Mouse (Mus musculus) liver, adult 2 months (tissue): ENCODE measurements around the gene Dlg1. TPM values are rescaled to one million over a fixed set of nuclear protein-coding genes. Genes with fewer than 3 reads are reported as not detected.
A peak's percentile ranks its signal among the peaks of the same experiment; 100 is the strongest.

Experiments used
- DNase-seq: peaks from one replicate; pipeline ENCODE4 v3.0.0-alpha.2; 2011; ENCODE audit warnings: low read depth, low spot score; ENCODE audit errors: extremely low read depth
- H3K27ac ChIP-seq: fragments of 200-500 bp; replicated peaks from 2 replicates; pipeline ENCODE4 v1.5.1; 2012; ENCODE audit warnings: low read depth, mild to moderate bottlenecking, control low read depth, inconsistent platforms, low read length; ENCODE audit not compliant: insufficient read depth
- H3K27me3 ChIP-seq: fragments of 200-500 bp; 2 replicates; pipeline ENCODE4 v1.6.1; 2012; ENCODE audit warnings: mild to moderate bottlenecking, moderate library complexity, low read length, inconsistent platforms; ENCODE audit not compliant: control insufficient read depth, insufficient read depth
- H3K36me3 ChIP-seq: fragments of 200-500 bp; 2 replicates; pipeline ENCODE4 v1.6.1; 2012; ENCODE audit warnings: low read length, inconsistent platforms; ENCODE audit not compliant: control insufficient read depth, insufficient read depth
- H3K4me1 ChIP-seq: fragments of 200-500 bp; 2 replicates; pipeline ENCODE4 v1.6.1; 2011; ENCODE audit warnings: low read length; ENCODE audit not compliant: control insufficient read depth, insufficient read depth
- H3K4me3 ChIP-seq: fragments of 200-500 bp; 2 replicates; pipeline ENCODE4 v1.5.1; 2011; ENCODE audit warnings: low read depth, mild to moderate bottlenecking, control low read depth, low read length, moderate library complexity; ENCODE audit not compliant: insufficient read depth
- H3K79me2 ChIP-seq: fragments of 200-500 bp; 2 replicates; pipeline ENCODE4 v1.6.1; 2012; ENCODE audit warnings: inconsistent platforms, mild to moderate bottlenecking, low read length, moderate library complexity; ENCODE audit not compliant: control insufficient read depth, insufficient read depth
- H3K9ac ChIP-seq: fragments of 200-500 bp; 2 replicates; pipeline ENCODE4 v1.6.1; 2012; ENCODE audit warnings: low read depth, mild to moderate bottlenecking, control low read depth, inconsistent platforms, low read length
- CTCF ChIP-seq: fragments of 200-500 bp; IDR thresholded peaks from 2 replicates; pipeline ENCODE4 v1.5.1; 2011; ENCODE audit warnings: low read depth, low read length, control low read depth
- POLR2A ChIP-seq: fragments of 200-500 bp; IDR thresholded peaks from 2 replicates; pipeline ENCODE4 v1.6.1; 2011; ENCODE audit warnings: low read length, control low read depth; ENCODE audit not compliant: insufficient read depth; ENCODE audit errors: extremely low read depth
- WGBS: fragments of 180-500 bp; shearing (Covaris S2); methylation state at CpG from one replicate; pipeline ENCODE4 v1.1.7; 2018; 5-methylcytosine and 5-hydroxymethylcytosine counted together
- polyA plus RNA-seq: library from polyadenylated mRNA; depleted of rRNA; stranded (reverse); fragments of >200 nt; gene quantifications from 2 replicates; pipeline ENCODE4 v1.2.3, GENCODE M21; 2012
- total RNA-seq: library from RNA; depleted of rRNA; stranded (reverse); fragments of >200 nt; gene quantifications from 2 replicates; pipeline ENCODE4 v1.2.3, GENCODE M21; 2014

Gene Dlg1
- total and polyA plus RNA-seq, 2 experiments: 10.8 to 42.7 TPM

GRCm38 (mm10) chr16:31740271-31740670 is 77.0 kb downstream of the Dlg1 start:
- DNase-seq: peak; percentile 77
- Histone ChIP-seq H3K27ac (no peak overlapping the region), H3K79me2 (peaks cover 7% of the 10 kb centered on the region; the same call in 1 of the 2 replicates), H3K9ac (no peak overlapping the region), H3K36me3 (peaks cover 4% of the 10 kb centered on the region; the same call in 1 of the 2 replicates), H3K4me1 (peaks cover 5% of the 10 kb centered on the region), H3K27me3 (no peaks in the 10 kb centered on the region), H3K4me3 (no peak overlapping the region)
- WGBS: 25% methylated on average over 8 of the region's 8 CpGs
- TF ChIP-seq POLR2A: no peak
- TF ChIP-seq CTCF: no peak

GRCm38 (mm10) chr16:31740704-31741103 is 77.5 kb downstream of the Dlg1 start:
- H3K4me1 ChIP-seq: peaks cover 5% of the 10 kb centered on the region
- no peaks in the 10 kb centered on the region for H3K27me3 ChIP-seq
- no peak overlapping the region for H3K9ac ChIP-seq
- 71% methylated on average over 5 of the region's 5 CpGs for WGBS
- no peak overlapping the region for H3K4me3 ChIP-seq
- H3K36me3 ChIP-seq: peaks cover 4% of the 10 kb centered on the region; the same call in 1 of the 2 replicates
- H3K27ac ChIP-seq: no peak overlapping the region
- TF ChIP-seq POLR2A (no peak), CTCF (no peak)
- H3K79me2 ChIP-seq: peaks cover 9% of the 10 kb centered on the region; the same call in 1 of the 2 replicates
- no peak for DNase-seq

GRCm38 (mm10) chr16:31750526-31750925 is 87.3 kb downstream of the Dlg1 start:
- WGBS: 83% methylated on average over 1 of the region's 1 CpGs
- DNase-seq: peak; percentile 50
- no peak overlapping the region for H3K4me3 ChIP-seq
- H3K27me3 ChIP-seq: no peaks in the 10 kb centered on the region
- H3K9ac ChIP-seq: no peak overlapping the region
- H3K4me1 ChIP-seq: no peaks in the 10 kb centered on the region
- H3K79me2 ChIP-seq: peaks cover 23% of the 10 kb centered on the region; the same call in 1 of the 2 replicates
- H3K27ac ChIP-seq: no peak overlapping the region
- TF ChIP-seq CTCF (peak; percentile 33), POLR2A (no peak)
- no peaks in the 10 kb centered on the region for H3K36me3 ChIP-seq

GRCm38 (mm10) chr16:31754172-31755025 is 91.2 kb downstream of the Dlg1 start:
- Histone ChIP-seq H3K9ac (no peak overlapping the region), H3K4me1 (no peaks in the 10 kb centered on the region), H3K27ac (no peak overlapping the region), H3K79me2 (peaks cover 7% of the 10 kb centered on the region; the same call in 1 of the 2 replicates), H3K36me3 (no peaks in the 10 kb centered on the region), H3K27me3 (no peaks in the 10 kb centered on the region), H3K4me3 (no peak overlapping the region)
- no peak for DNase-seq
- 81% methylated on average over 19 of the region's 19 CpGs for WGBS
- TF ChIP-seq POLR2A (no peak), CTCF (no peak)

- H3K36me3 ChIP-seq: no peaks in the 10 kb centered on the region
- H3K79me2 ChIP-seq: peaks cover 6% of the 10 kb centered on the region; the same call in 1 of the 2 replicates
- DNase-seq: no peak
- no peak overlapping the region for H3K9ac ChIP-seq
- H3K4me3 ChIP-seq: no peak overlapping the region
- 94% methylated on average over 1 of the region's 1 CpGs for WGBS
- TF ChIP-seq CTCF (no peak), POLR2A (no peak)
- no peak overlapping the region for H3K27ac ChIP-seq
- H3K27me3 ChIP-seq: no peaks in the 10 kb centered on the region
- no peaks in the 10 kb centered on the region for H3K4me1 ChIP-seq
Observed at GRCm38 (mm10) chr16:31755053-31755452, 91.8 kb downstream of the Dlg1 start.

- peaks cover 6% of the 10 kb centered on the region; the same call in 1 of the 2 replicates for H3K79me2 ChIP-seq
- WGBS: 84% methylated on average over 5 of the region's 5 CpGs
- H3K27ac ChIP-seq: no peak overlapping the region
- H3K4me3 ChIP-seq: no peak overlapping the region
- no peak for DNase-seq
- TF ChIP-seq CTCF (no peak), POLR2A (no peak)
- H3K4me1 ChIP-seq: no peaks in the 10 kb centered on the region
- no peak overlapping the region for H3K9ac ChIP-seq
- H3K27me3 ChIP-seq: no peaks in the 10 kb centered on the region
- H3K36me3 ChIP-seq: no peaks in the 10 kb centered on the region
Observed at GRCm38 (mm10) chr16:31756436-31756835, 93.2 kb downstream of the Dlg1 start.
